Mouse (Mus musculus) heart, embryonic 14.5 days (tissue): ENCODE data around the gene Tspan9. TPM values are rescaled to one million over a fixed set of nuclear protein-coding genes. Genes with fewer than 3 reads are reported as not detected.

Source experiments
- ATAC-seq: fragments of 200-750 bp; cut with Nextera tagmentation; 2 replicates; pipeline ENCODE4 v1.8.0; 2017; ENCODE audit warnings: low read depth, moderate TSS enrichment; ENCODE audit not compliant: insufficient number of reproducible peaks, insufficient read depth, low FRiP score
- H3K27ac ChIP-seq, 2 experiments: fragments of 200-500 bp in 1 of 2; fragments of 300-500 bp in 1 of 2; sonication (generic) in 1 of 2; replicated peaks in 1 of 2; 2 replicates each; pipeline ENCODE4 v1.5.1; 2012 to 2014; ENCODE audit warnings: low read depth in 2 of 2, low read length in 2 of 2, control low read depth in 1 of 2, mild to moderate bottlenecking in 1 of 2, mixed read lengths in 1 of 2; ENCODE audit not compliant: control insufficient read depth in 1 of 2, insufficient read depth in 1 of 2
- H3K27me3 ChIP-seq: fragments of 300-500 bp; sonication (generic); 2 replicates; pipeline ENCODE4 v1.6.1; 2014; ENCODE audit warnings: mild to moderate bottlenecking, low read length, control low read depth; ENCODE audit not compliant: control insufficient read depth, insufficient read depth
- H3K36me3 ChIP-seq: fragments of 300-500 bp; sonication (generic); 2 replicates; pipeline ENCODE4 v1.6.1; 2014; ENCODE audit warnings: mild to moderate bottlenecking, control low read depth, low read length, mixed read lengths; ENCODE audit not compliant: control insufficient read depth, insufficient read depth
- H3K4me1 ChIP-seq, 2 experiments: fragments of 200-500 bp in 1 of 2; fragments of 300-500 bp in 1 of 2; sonication (generic) in 1 of 2; 2 replicates each; pipeline ENCODE4 v1.6.1; 2012 to 2014; ENCODE audit warnings: low read length in 2 of 2, control low read depth in 1 of 2, mixed read lengths in 1 of 2; ENCODE audit not compliant: control insufficient read depth in 2 of 2, insufficient read depth in 2 of 2
- H3K4me2 ChIP-seq: fragments of 300-500 bp; sonication (generic); 2 replicates; pipeline ENCODE4 v1.6.1; 2014; ENCODE audit warnings: mild to moderate bottlenecking, low read length
- H3K4me3 ChIP-seq, 2 experiments: fragments of 200-500 bp in 1 of 2; fragments of 300-500 bp in 1 of 2; sonication (generic) in 1 of 2; 2 replicates each; pipeline ENCODE4 v1.5.1; 2012 to 2014; ENCODE audit warnings: low read length in 2 of 2, mild to moderate bottlenecking in 2 of 2, control low read depth in 1 of 2, low read depth in 1 of 2, moderate library complexity in 1 of 2; ENCODE audit not compliant: control insufficient read depth in 1 of 2, insufficient read depth in 1 of 2
- H3K9ac ChIP-seq: fragments of 300-500 bp; sonication (generic); 2 replicates; pipeline ENCODE4 v1.6.1; 2014; ENCODE audit warnings: mild to moderate bottlenecking, low read length
- H3K9me3 ChIP-seq: fragments of 300-500 bp; sonication (generic); 2 replicates; pipeline ENCODE4 v1.6.1; 2016; ENCODE audit warnings: low read length, control low read depth; ENCODE audit not compliant: control insufficient read depth
- WGBS: fragments of 180-500 bp; shearing (Covaris S2); extraction: QIAGEN DNeasy Blood & Tissue Kit; methylation state at CpG from one replicate; pipeline ENCODE4 v1.1.7; 2014; 5-methylcytosine and 5-hydroxymethylcytosine counted together
- polyA plus RNA-seq: library from polyadenylated mRNA; unstranded; fragments of >200 nt; fragmentation: Nextera tagmentation; extraction: Ambion mirVana; gene quantifications from 2 replicates; pipeline ENCODE4 v1.2.1, GENCODE M21; 2014

Gene Tspan9
- polyA plus RNA-seq, 1 experiment from 2014 or later = 143 TPM

DNA sequence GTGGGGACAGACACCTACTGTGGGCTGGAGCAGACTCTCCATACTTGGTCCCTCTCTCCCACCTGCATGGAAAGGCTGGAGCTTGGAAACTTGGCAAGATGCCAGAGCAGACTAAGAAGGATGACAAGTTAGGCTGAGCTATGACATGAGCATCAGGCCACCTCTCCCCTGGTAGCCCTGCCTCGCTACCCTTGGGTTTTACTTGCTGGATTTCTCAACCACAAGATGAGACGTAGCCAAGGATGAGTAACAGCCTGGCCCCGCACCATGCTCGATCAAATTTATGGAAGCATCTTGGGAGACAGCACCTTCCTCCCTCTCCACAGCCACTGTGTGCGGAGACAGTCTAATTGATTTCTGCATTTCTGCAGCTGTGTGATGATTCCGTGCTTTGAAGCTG, 28.3 kb downstream of the Tspan9 start:
- H3K27ac ChIP-seq = peak overlapping the region in 1 of 2 experiments; percentile 37; a peak in 1 of 4 replicates
- WGBS = 87% methylated on average over 6 of the region's 6 CpGs

DNA sequence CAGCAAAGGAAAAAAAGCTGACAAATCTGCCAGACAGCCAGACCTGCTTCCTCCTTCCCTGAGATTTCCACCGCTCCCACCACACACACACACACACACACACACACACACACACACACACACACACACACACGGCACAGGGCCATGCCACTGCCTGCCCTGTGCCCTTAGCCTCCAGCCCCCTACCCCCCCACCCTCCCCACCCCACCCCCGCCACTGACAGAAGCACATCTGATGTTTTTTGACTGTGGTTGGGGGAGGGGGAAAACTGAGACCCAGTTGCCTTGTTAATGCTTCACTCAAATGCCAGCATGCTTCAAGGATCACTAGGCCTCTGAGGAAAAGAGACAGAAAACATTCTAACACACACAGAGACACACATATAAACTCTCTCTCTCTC, 30.8 kb downstream of the Tspan9 start:
- H3K36me3 ChIP-seq = peaks cover 10% of the 10 kb centered on the region
- H3K9ac ChIP-seq = no peak overlapping the region
- H3K4me2 ChIP-seq = no peak overlapping the region
- no peak for ATAC-seq
- H3K27me3 ChIP-seq = no peaks in the 10 kb centered on the region
- H3K27ac ChIP-seq = peak overlapping the region; percentile 14 to 37; a peak in 1 of 4 replicates
- peaks cover 32 to 59% of the 10 kb centered on the region in 2 experiments for H3K4me1 ChIP-seq
- 29% methylated on average over 2 of the region's 3 CpGs for WGBS
- H3K4me3 ChIP-seq = no peak overlapping the region
- no peaks in the 10 kb centered on the region for H3K9me3 ChIP-seq

More for the DNA sequence above, 28.3 kb downstream of the Tspan9 start:
- no peaks in the 10 kb centered on the region for H3K9me3 ChIP-seq
- H3K4me1 ChIP-seq = peaks cover 35 to 45% of the 10 kb centered on the region in 2 experiments
- 0 out of 2 replicates have a peak, but pooled peaks have one; percentile 11 for ATAC-seq
- no peaks in the 10 kb centered on the region for H3K27me3 ChIP-seq
- H3K4me3 ChIP-seq = no peak overlapping the region
- no peak overlapping the region for H3K9ac ChIP-seq
- H3K36me3 ChIP-seq = peaks cover 16% of the 10 kb centered on the region
- no peak overlapping the region for H3K4me2 ChIP-seq

DNA sequence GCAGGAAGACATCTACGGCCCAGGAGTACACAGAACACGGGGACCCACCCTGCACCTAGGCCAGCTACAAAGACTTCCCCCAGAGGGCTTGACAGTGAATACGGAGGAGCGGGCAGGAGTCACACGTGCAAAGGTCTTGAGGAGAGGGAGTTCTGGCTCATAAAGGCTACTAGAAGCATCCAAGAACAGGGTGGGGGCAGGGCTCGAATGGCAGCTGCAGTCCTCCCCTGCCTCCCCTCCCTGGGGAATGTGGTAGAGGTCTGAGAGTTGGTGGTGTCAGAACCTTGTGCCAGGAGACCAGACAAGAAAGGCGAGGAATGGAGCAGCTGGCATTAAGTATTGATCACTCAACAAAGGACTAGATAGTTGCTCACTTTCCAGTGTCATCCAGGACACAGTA, 31.6 kb downstream of the Tspan9 start:
- no peak overlapping the region for H3K4me2 ChIP-seq
- H3K4me3 ChIP-seq = no peak overlapping the region
- H3K9ac ChIP-seq = peak overlapping the region; percentile 44; the same call in 1 of the 2 replicates
- no peaks in the 10 kb centered on the region for H3K27me3 ChIP-seq
- peaks cover 9% of the 10 kb centered on the region; the same call in 1 of the 2 replicates for H3K36me3 ChIP-seq
- peaks cover 27 to 52% of the 10 kb centered on the region in 2 experiments for H3K4me1 ChIP-seq
- WGBS = 49% methylated on average over 7 of the region's 7 CpGs
- no peak for ATAC-seq
- 0 out of 4 replicates have a peak overlapping the region, but pooled peaks of 1 of the 2 experiments have one; percentile 37 for H3K27ac ChIP-seq
- H3K9me3 ChIP-seq = no peaks in the 10 kb centered on the region

GRCm38 (mm10) chr6:128108324-128109035, 34.9 kb downstream of the Tspan9 start:
- Histone ChIP-seq H3K27me3 (no peaks in the 10 kb centered on the region), H3K9ac (no peak overlapping the region), H3K9me3 (no peaks in the 10 kb centered on the region), H3K36me3 (no peaks in the 10 kb centered on the region), H3K4me1 (peaks cover 41 to 70% of the 10 kb centered on the region in 2 experiments), H3K4me2 (no peak overlapping the region), H3K4me3 (no peak overlapping the region), H3K27ac (peak overlapping the region in 1 of 2 experiments; percentile 30; a peak in 2 of 4 replicates)
- no peak for ATAC-seq
- WGBS = 68% methylated on average over 7 of the region's 7 CpGs

- no peak overlapping the region for H3K4me2 ChIP-seq
- 76% methylated on average over 8 of the region's 8 CpGs for WGBS
- peaks cover 44 to 69% of the 10 kb centered on the region in 2 experiments for H3K4me1 ChIP-seq
- no peaks in the 10 kb centered on the region for H3K36me3 ChIP-seq
- ATAC-seq = no peak
- no peaks in the 10 kb centered on the region for H3K27me3 ChIP-seq
- no peak overlapping the region for H3K9ac ChIP-seq
- no peaks in the 10 kb centered on the region for H3K9me3 ChIP-seq
- no peak overlapping the region for H3K4me3 ChIP-seq
- no peak overlapping the region; a peak in 1 of 4 replicates for H3K27ac ChIP-seq
Measured at GRCm38 (mm10) chr6:128107698-128108097, 35.7 kb downstream of the Tspan9 start.

GRCm38 (mm10) chr6:128106154-128106553, 37.2 kb downstream of the Tspan9 start:
- H3K27ac ChIP-seq = peak overlapping the region; percentile 48 to 57
- 39% methylated on average over 3 of the region's 3 CpGs for WGBS
- H3K4me3 ChIP-seq = no peak overlapping the region
- H3K9me3 ChIP-seq = no peaks in the 10 kb centered on the region
- ATAC-seq = no peak
- no peaks in the 10 kb centered on the region for H3K36me3 ChIP-seq
- H3K4me1 ChIP-seq = peaks cover 41 to 63% of the 10 kb centered on the region in 2 experiments
- H3K27me3 ChIP-seq = no peaks in the 10 kb centered on the region
- no peak overlapping the region for H3K4me2 ChIP-seq
- H3K9ac ChIP-seq = peak overlapping the region; percentile 32; the same call in 1 of the 2 replicates

DNA sequence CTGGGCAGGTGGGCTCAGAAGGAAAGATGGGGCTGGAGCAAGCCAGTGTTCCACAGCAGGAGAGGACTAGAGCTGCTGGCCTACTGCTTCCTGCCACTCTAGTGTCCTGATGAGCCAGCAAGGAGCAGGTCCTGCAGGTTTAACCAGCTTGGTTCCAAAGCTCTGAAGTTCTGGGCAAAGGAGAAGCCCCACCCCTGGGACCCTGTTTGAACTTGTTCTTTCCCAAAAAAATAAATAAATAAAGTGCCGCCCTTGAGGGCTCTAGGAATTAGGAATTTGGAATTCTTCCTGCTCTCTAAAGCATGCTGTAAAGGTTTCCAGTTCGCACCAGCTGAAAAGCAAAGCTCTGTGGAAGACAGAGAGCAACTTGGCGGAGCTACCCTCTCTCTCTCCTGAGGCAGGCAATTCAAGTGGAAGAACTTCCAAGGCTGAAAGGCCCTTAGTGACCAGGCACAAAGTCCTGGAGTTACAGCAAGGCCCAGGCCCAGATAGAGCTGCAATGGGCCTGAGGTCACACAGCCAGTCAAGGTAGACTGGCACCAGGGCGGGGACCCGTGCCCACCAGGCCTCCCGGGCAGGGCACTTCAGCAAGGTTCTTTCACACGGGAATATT, 38.6 kb downstream of the Tspan9 start:
- Histone ChIP-seq H3K9ac (0 out of 2 replicates have a peak overlapping the region, but pooled peaks have one; percentile 32), H3K27ac (peak overlapping the region in 1 of 2 experiments; percentile 57; a peak in 2 of 4 replicates), H3K4me2 (no peak overlapping the region), H3K4me1 (peaks cover 42 to 64% of the 10 kb centered on the region in 2 experiments), H3K4me3 (no peak overlapping the region), H3K36me3 (no peaks in the 10 kb centered on the region), H3K9me3 (no peaks in the 10 kb centered on the region), H3K27me3 (no peaks in the 10 kb centered on the region)
- 73% methylated on average over 7 of the region's 7 CpGs for WGBS
- ATAC-seq = no peak
